Mouse (Mus musculus): ENCODE results near the gene Tceal6.

- no peak for TF ChIP-seq CTCF (IDR thresholded peaks at IDR 0.05; ENCODE audit: low read depth, low read length)
- TF ChIP-seq GATA1 (IDR thresholded peaks at IDR 0.05; ENCODE audit: borderline replicate concordance, low read length) = no peak
- TF ChIP-seq GATA2 (IDR thresholded peaks at IDR 0.05; ENCODE audit: borderline replicate concordance, low read depth, low read length) = no peak
These were observed at the start of gene Tceal6 for GRCm38 (mm10) chrX:135210436-135211221.
